Mouse (Mus musculus): ENCODE measurements at regions not wholly inside any gene's neighbourhood (a gene's known extent, or its start where the extent isn't known, plus 50 kb on each side); places are given as distances from the start of the nearest gene placed in this dataset.

- no peak for DNase-seq (ENCODE audit: low spot score)
These were observed 529.2 kb downstream of the Nr2f2 start for GRCm38 (mm10) chr7:69837379-69837778.

- no peak for DNase-seq (ENCODE audit: low spot score)
These were observed 539.3 kb downstream of the Nr2f2 start for GRCm38 (mm10) chr7:69827251-69827650.

- DNase-seq (ENCODE audit: low spot score): no peak
These were observed 546.0 kb downstream of the Nr2f2 start for GRCm38 (mm10) chr7:69820570-69820969.

- DNase-seq (ENCODE audit: low spot score): no peak
These were observed 554.2 kb downstream of the Nr2f2 start for GRCm38 (mm10) chr7:69812301-69812700.

- DNase-seq (ENCODE audit: low spot score): no peak
These were observed 555.7 kb downstream of the Nr2f2 start for GRCm38 (mm10) chr7:69810873-69811272.

GRCm38 (mm10) chr7:69807220-69807619 lies 559.3 kb downstream of the Nr2f2 start:
- no peak for DNase-seq (ENCODE audit: low spot score)

- DNase-seq (ENCODE audit: low spot score): no peak
These were observed 595.6 kb downstream of the Nr2f2 start for GRCm38 (mm10) chr7:69770980-69771348.

- DNase-seq (ENCODE audit: low spot score): no peak
These were observed 596.1 kb downstream of the Nr2f2 start for GRCm38 (mm10) chr7:69770313-69770979.

GRCm38 (mm10) chr7:69766451-69766850 lies 600.1 kb downstream of the Nr2f2 start:
- DNase-seq (ENCODE audit: low spot score): no peak

- DNase-seq (ENCODE audit: low spot score): no peak
These were observed 626.0 kb downstream of the Nr2f2 start for GRCm38 (mm10) chr7:69740495-69740894.

- DNase-seq (ENCODE audit: low spot score): no peak
These were observed 627.5 kb downstream of the Nr2f2 start for GRCm38 (mm10) chr7:69738998-69739397.

- no peak for DNase-seq (ENCODE audit: low spot score)
These were observed 651.5 kb downstream of the Nr2f2 start for GRCm38 (mm10) chr7:69715081-69715480.

- no peak for DNase-seq (ENCODE audit: low spot score)
These were observed 696.3 kb downstream of the Nr2f2 start for GRCm38 (mm10) chr7:69670211-69670610.

GRCm38 (mm10) chr7:69655583-69655982 lies 711.0 kb downstream of the Nr2f2 start:
- DNase-seq (ENCODE audit: low spot score): no peak

GRCm38 (mm10) chr7:69645449-69645848 lies 721.1 kb downstream of the Nr2f2 start:
- DNase-seq (ENCODE audit: low spot score): no peak

GRCm38 (mm10) chr7:69641652-69642051 lies 724.9 kb downstream of the Nr2f2 start:
- no peak for DNase-seq (ENCODE audit: low spot score)

GRCm38 (mm10) chr7:69599866-69600265 lies 766.7 kb downstream of the Nr2f2 start:
- DNase-seq (ENCODE audit: low spot score): no peak

GRCm38 (mm10) chr7:69585716-69586115 lies 780.8 kb downstream of the Nr2f2 start:
- DNase-seq (ENCODE audit: low spot score): no peak

GRCm38 (mm10) chr7:69585131-69585530 lies 781.4 kb downstream of the Nr2f2 start:
- no peak for DNase-seq (ENCODE audit: low spot score)

- no peak for DNase-seq (ENCODE audit: low spot score)
These were observed 782.0 kb downstream of the Nr2f2 start for GRCm38 (mm10) chr7:69584516-69584915.

GRCm38 (mm10) chr7:69583901-69584300 lies 782.6 kb downstream of the Nr2f2 start:
- DNase-seq (ENCODE audit: low spot score): no peak

- DNase-seq (ENCODE audit: low spot score): no peak
These were observed 784.9 kb downstream of the Nr2f2 start for GRCm38 (mm10) chr7:69581668-69582067.

- DNase-seq (ENCODE audit: low spot score): no peak
These were observed 787.4 kb downstream of the Nr2f2 start for GRCm38 (mm10) chr7:69578958-69579810.
